Mouse (Mus musculus) forebrain, postnatal 0 days (tissue): Measurements from ENCODE around the gene Ube2i. TPM values are rescaled to one million over a fixed set of nuclear protein-coding genes. Genes with fewer than 3 reads are reported as not detected.

ENCODE experiments used
- ATAC-seq: fragments of 200-750 bp; cut with Nextera tagmentation; 2 replicates; pipeline ENCODE4 v1.8.0; 2017; ENCODE audit warnings: mild to moderate bottlenecking, moderate library complexity
- DNase-seq: peaks from one replicate; pipeline ENCODE4 v3.0.0-alpha.2; 2015
- H3K27ac ChIP-seq: fragments of 300-500 bp; sonication (generic); 2 replicates; pipeline ENCODE4 v1.5.1; 2014; ENCODE audit warnings: low read depth, mild to moderate bottlenecking, antibody characterized with exemption, low read length, moderate library complexity, mixed read lengths
- H3K27me3 ChIP-seq: fragments of 300-500 bp; sonication (generic); 2 replicates; pipeline ENCODE4 v1.6.1; 2014; ENCODE audit warnings: mild to moderate bottlenecking, low read length, mixed read lengths; ENCODE audit not compliant: insufficient read depth
- H3K36me3 ChIP-seq: fragments of 300-500 bp; sonication (generic); 2 replicates; pipeline ENCODE4 v1.6.1; 2014; ENCODE audit warnings: mild to moderate bottlenecking, moderate library complexity; ENCODE audit not compliant: insufficient read depth
- H3K4me1 ChIP-seq: fragments of 300-500 bp; sonication (generic); 2 replicates; pipeline ENCODE4 v1.6.1; 2014; ENCODE audit warnings: antibody characterized with exemption; ENCODE audit not compliant: insufficient read depth
- H3K4me2 ChIP-seq: fragments of 300-500 bp; sonication (generic); 2 replicates; pipeline ENCODE4 v1.6.1; 2014; ENCODE audit warnings: low read depth, mild to moderate bottlenecking, moderate library complexity
- H3K4me3 ChIP-seq: fragments of 300-500 bp; sonication (generic); 2 replicates; pipeline ENCODE4 v1.5.1; 2014; ENCODE audit warnings: low read depth, low read length, mixed read lengths
- H3K9ac ChIP-seq: fragments of 300-500 bp; sonication (generic); 2 replicates; pipeline ENCODE4 v1.6.1; 2014; ENCODE audit warnings: mild to moderate bottlenecking
- H3K9me3 ChIP-seq: fragments of 300-500 bp; sonication (generic); 2 replicates; pipeline ENCODE4 v1.6.1; 2016; ENCODE audit warnings: low read length
- CTCF ChIP-seq: sonication (generic); IDR thresholded peaks from 2 replicates; pipeline ENCODE4 v1.5.1; 2016; ENCODE audit warnings: antibody characterized with exemption, control low read depth, low read depth
- WGBS: fragments of 180-500 bp; shearing (Covaris S2); extraction: QIAGEN DNeasy Blood & Tissue Kit; methylation state at CpG from one replicate; pipeline ENCODE4 v1.1.7; 2014; 5-methylcytosine and 5-hydroxymethylcytosine counted together
- polyA plus RNA-seq: library from polyadenylated mRNA; unstranded; fragments of >200 nt; fragmentation: Nextera tagmentation; extraction: Ambion mirVana; gene quantifications from 2 replicates; pipeline ENCODE4 v1.2.1, GENCODE M21; 2015
- total RNA-seq: library from RNA; depleted of rRNA; stranded (reverse); fragments of >200 nt; gene quantifications from 2 replicates; pipeline ENCODE4 v1.2.3, GENCODE M21; 2014

Gene Ube2i
- total and polyA plus RNA-seq, 2 experiments from 2014 or later = 486 to 550 TPM

DNA sequence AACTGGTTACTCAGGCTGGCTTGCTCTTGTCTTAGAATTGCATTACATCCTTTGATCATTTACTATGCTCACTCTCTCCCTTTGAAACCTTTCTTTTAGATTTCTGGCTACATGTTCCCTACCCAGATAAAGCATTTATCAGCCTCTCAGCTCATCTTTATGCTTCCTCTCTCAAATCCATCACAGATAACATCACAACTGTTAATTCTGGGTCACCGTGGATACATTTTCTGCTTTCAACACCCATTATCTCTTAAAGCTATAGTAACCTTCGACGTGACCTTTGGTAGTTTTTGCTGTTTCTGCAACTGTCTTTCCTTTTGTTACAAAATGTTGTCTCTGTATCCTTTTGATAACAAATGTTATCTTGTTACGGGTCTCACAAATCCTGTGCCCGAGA is 19.1 kb upstream of the Ube2i start:
- 81% methylated on average over 5 of the region's 5 CpGs for whole genome bisulfite sequencing
- no peak overlapping the region for H3K4me3 ChIP-seq

DNA sequence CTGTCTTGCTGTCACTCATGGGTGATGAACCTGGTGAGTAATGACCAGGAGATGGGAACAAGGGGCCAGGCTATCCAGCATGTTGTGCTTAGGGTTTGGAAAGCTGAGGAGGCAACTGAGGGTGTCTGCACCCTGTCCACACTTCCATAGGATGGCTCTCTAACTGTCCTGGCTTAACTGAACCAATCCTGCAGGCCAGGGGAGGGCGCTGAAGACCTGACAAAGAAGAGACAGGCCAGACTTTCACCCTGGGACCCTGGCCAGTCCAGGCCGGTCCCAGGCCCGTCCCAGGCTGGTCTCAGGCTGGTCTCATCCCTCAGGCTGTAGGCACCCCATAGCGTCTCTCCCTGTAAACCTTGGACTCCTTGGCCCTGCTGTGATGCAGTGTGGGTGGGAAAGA is 16.0 kb upstream of the Ube2i start:
- no peak overlapping the region for H3K9ac ChIP-seq
- ATAC-seq = no peak
- TF ChIP-seq CTCF = no peak
- no peaks in the 10 kb centered on the region for H3K9me3 ChIP-seq
- WGBS = 25% methylated on average over 4 of the region's 4 CpGs
- no peaks in the 10 kb centered on the region for H3K36me3 ChIP-seq
- no peak for DNase-seq
- no peaks in the 10 kb centered on the region for H3K4me1 ChIP-seq
- no peaks in the 10 kb centered on the region for H3K27me3 ChIP-seq
- no peak overlapping the region for H3K4me2 ChIP-seq
- no peak overlapping the region for H3K4me3 ChIP-seq
- H3K27ac ChIP-seq = no peak overlapping the region

More for the DNA sequence above, 19.1 kb upstream of the Ube2i start:
- TF ChIP-seq CTCF = no peak
- Histone ChIP-seq H3K4me1 (no peaks in the 10 kb centered on the region), H3K4me2 (no peak overlapping the region), H3K27me3 (no peaks in the 10 kb centered on the region), H3K9ac (no peak overlapping the region), H3K36me3 (no peaks in the 10 kb centered on the region), H3K9me3 (no peaks in the 10 kb centered on the region), H3K27ac (no peak overlapping the region)
- ATAC-seq (no peak), DNase-seq (no peak)

DNA sequence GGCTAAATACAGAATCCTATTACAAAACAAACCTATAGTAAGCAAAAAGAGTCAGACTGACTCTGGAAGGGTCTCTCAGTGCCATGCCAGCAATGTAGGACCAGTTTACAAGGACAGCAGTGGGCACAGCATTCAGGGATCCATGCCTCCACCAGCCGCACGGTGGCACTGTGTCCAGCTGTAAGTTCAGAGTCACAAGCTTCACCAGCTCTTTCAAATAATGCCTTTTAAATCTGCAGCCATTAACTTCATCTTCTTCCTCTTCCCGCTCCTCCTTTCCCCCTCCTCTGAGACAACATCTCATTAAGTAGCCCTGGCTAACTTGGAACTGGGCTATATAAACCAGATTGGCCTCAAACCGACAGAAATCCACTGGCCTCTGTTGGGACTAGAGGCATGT is 14.4 kb upstream of the Ube2i start:
- H3K4me3 ChIP-seq = no peak overlapping the region
- ATAC-seq = 0 out of 2 replicates have a peak, but pooled peaks have one; percentile 55
- TF ChIP-seq CTCF = peak; percentile 78
- DNase-seq = peak; percentile 58
- no peak overlapping the region for H3K9ac ChIP-seq
- 31% methylated on average over 4 of the region's 4 CpGs for WGBS
- H3K36me3 ChIP-seq = no peaks in the 10 kb centered on the region
- H3K4me2 ChIP-seq = no peak overlapping the region
- H3K4me1 ChIP-seq = no peaks in the 10 kb centered on the region
- H3K27me3 ChIP-seq = no peaks in the 10 kb centered on the region
- H3K9me3 ChIP-seq = no peaks in the 10 kb centered on the region
- no peak overlapping the region for H3K27ac ChIP-seq

DNA sequence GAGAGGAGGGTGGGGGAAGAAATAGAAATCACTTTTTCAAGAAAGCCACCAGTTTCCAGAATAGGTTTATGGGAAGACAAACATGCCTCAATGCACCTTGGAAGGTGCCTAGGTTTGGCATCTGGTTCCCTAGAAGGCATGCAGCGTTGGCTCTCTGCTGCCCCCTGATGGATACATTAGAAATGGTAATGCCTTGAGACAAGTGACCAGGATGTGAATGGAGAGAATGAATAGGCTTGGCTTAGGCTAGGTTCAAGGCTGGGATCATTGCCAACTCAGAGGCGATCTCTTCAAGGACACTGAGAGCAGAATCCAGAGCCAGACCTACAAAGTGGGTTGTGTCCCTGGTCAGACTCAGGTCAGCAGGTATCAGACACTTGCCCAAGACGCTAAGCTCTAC is 10.6 kb upstream of the Ube2i start:
- 16% methylated on average over 3 of the region's 3 CpGs for WGBS
- no peak overlapping the region for H3K4me2 ChIP-seq
- no peaks in the 10 kb centered on the region for H3K9me3 ChIP-seq
- no peaks in the 10 kb centered on the region for H3K27me3 ChIP-seq
- DNase-seq = peak; percentile 68
- ATAC-seq = peak; percentile 18; the same call in 1 of the 2 replicates
- no peaks in the 10 kb centered on the region for H3K36me3 ChIP-seq
- TF ChIP-seq CTCF = peak; percentile 86
- no peak overlapping the region for H3K9ac ChIP-seq
- no peak overlapping the region for H3K4me3 ChIP-seq
- no peaks in the 10 kb centered on the region for H3K4me1 ChIP-seq
- no peak overlapping the region for H3K27ac ChIP-seq

- no peaks in the 10 kb centered on the region for H3K36me3 ChIP-seq
- no peak overlapping the region for H3K4me2 ChIP-seq
- TF ChIP-seq CTCF = no peak
- DNase-seq (no peak), ATAC-seq (no peak)
- H3K27me3 ChIP-seq = no peaks in the 10 kb centered on the region
- H3K9ac ChIP-seq = no peak overlapping the region
- H3K4me1 ChIP-seq = no peaks in the 10 kb centered on the region
- H3K4me3 ChIP-seq = no peak overlapping the region
- WGBS = 45% methylated on average over 11 of the region's 11 CpGs
- no peak overlapping the region for H3K27ac ChIP-seq
- no peaks in the 10 kb centered on the region for H3K9me3 ChIP-seq
Measured at GRCm38 (mm10) chr17:25282133-25282532, 7.7 kb upstream of the Ube2i start.

- H3K27ac ChIP-seq = no peak overlapping the region
- DNase-seq (no peak), ATAC-seq (no peak)
- 95% methylated on average over 3 of the region's 3 CpGs for WGBS
- no peaks in the 10 kb centered on the region for H3K9me3 ChIP-seq
- peaks cover 14% of the 10 kb centered on the region for H3K4me1 ChIP-seq
- H3K4me2 ChIP-seq = no peak overlapping the region
- no peak overlapping the region for H3K9ac ChIP-seq
- no peaks in the 10 kb centered on the region for H3K27me3 ChIP-seq
- H3K4me3 ChIP-seq = no peak overlapping the region
- H3K36me3 ChIP-seq = no peaks in the 10 kb centered on the region; the same call in 1 of the 2 replicates
- no peak for TF ChIP-seq CTCF
Measured at GRCm38 (mm10) chr17:25275833-25276232, 1.4 kb upstream of the Ube2i start.

DNA sequence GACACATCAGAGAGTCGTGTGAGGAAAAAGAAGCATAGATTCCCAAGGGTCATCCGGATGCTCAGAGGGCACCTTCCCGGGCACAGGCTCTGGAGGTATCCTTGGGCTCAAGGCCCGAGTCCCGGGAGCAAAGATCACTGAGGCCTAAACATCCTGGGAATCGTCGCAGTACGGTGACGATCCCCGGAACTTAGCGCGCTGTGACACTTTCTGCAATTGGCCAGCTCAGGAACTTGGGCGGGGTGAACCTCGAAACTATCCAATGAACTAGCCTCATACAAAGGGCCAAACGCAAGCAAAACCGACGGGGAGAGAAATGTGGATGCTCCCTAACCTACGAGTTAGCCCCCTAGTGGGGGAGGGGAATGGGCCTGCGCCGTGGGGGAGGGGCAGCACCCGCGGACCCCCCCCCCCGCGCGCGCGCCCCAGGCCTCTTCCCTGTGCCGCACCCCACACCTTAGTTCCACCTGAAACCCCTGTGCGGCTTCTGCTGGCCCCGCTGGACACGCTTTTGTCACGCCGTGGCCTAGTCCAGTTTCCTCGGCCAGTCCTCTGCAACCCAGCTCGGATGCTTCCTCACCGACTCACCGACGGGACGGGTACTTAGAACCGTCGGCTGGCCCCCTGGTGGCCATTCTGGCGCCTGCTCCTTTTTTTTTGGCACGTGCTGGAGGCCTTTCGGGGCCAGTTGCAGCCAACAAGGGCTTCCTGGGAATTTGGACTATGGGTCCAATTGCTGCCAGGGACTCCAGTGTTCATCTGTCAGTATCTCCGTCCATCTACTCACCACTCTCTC is 518 bp downstream of the Ube2i start:
- TF ChIP-seq CTCF = peak; percentile 84
- Histone ChIP-seq H3K4me2 (peak overlapping the region; percentile 89), H3K9ac (peak overlapping the region; percentile 99), H3K4me3 (peak overlapping the region; percentile 94), H3K27ac (peak overlapping the region; percentile 98), H3K4me1 (peaks cover 21% of the 10 kb centered on the region), H3K36me3 (peaks cover 9% of the 10 kb centered on the region), H3K9me3 (no peaks in the 10 kb centered on the region), H3K27me3 (no peaks in the 10 kb centered on the region)
- 2% methylated on average over 41 of the region's 45 CpGs for WGBS
- DNase-seq = peak; percentile 100
- ATAC-seq = peak; percentile 84
